Mouse (Mus musculus) megakaryocyte, embryonic 14.5 days (primary cell): ENCODE data around the gene Gm32742.

Source experiments
- FLI1 ChIP-seq: IDR thresholded peaks from 2 replicates; pipeline ENCODE4 v1.6.1; 2012; ENCODE audit warnings: low read length, inconsistent platforms, mixed read lengths
- GATA1 ChIP-seq: IDR thresholded peaks from 3 replicates; pipeline ENCODE4 v1.6.1; 2012; ENCODE audit warnings: mixed read lengths, low read length, inconsistent platforms, borderline replicate concordance

- TF ChIP-seq FLI1 (no peak), GATA1 (no peak)
These were observed 27.0 kb downstream of the Gm32742 start for GRCm38 (mm10) chr9:51138301-51138700.
